Mouse (Mus musculus) liver, adult 2 months (tissue): Measurements from ENCODE around the gene Ppara.

Experiments
- CTCF ChIP-seq: fragments of 200-500 bp; IDR thresholded peaks from 2 replicates; pipeline ENCODE4 v1.5.1; 2011; ENCODE audit warnings: low read depth, low read length, control low read depth
- POLR2A ChIP-seq: fragments of 200-500 bp; IDR thresholded peaks from 2 replicates; pipeline ENCODE4 v1.6.1; 2011; ENCODE audit warnings: low read length, control low read depth; ENCODE audit not compliant: insufficient read depth; ENCODE audit errors: extremely low read depth

GRCm38 (mm10) chr15:85840983-85841382, 106.2 kb downstream of the Ppara start:
- no peak for TF ChIP-seq POLR2A
- TF ChIP-seq CTCF, result peak; percentile 79
